Mouse (Mus musculus) neural tube, embryonic 11.5 days (tissue): ENCODE measurements around the gene Tet1. TPM values are rescaled to one million over a fixed set of nuclear protein-coding genes. Genes with fewer than 3 reads are reported as not detected.

Experiments
- ATAC-seq: fragments of 200-750 bp; cut with Nextera tagmentation; 2 replicates; pipeline ENCODE4 v1.8.0; 2017; ENCODE audit warnings: moderate number of reproducible peaks, mild to moderate bottlenecking, moderate TSS enrichment, moderate library complexity; ENCODE audit not compliant: insufficient read depth, low FRiP score, low TSS enrichment
- DNase-seq: peaks from one replicate; pipeline ENCODE4 v3.0.0-alpha.2; 2015; ENCODE audit warnings: low spot score
- H3K27ac ChIP-seq: fragments of 300-500 bp; sonication (generic); 2 replicates; pipeline ENCODE4 v1.5.1; 2014; ENCODE audit warnings: low read depth, mild to moderate bottlenecking, low read length
- H3K27me3 ChIP-seq: fragments of 300-500 bp; sonication (generic); 2 replicates; pipeline ENCODE4 v1.6.1; 2014; ENCODE audit warnings: mild to moderate bottlenecking, low read length, mixed read lengths; ENCODE audit not compliant: control insufficient read depth, insufficient read depth
- H3K36me3 ChIP-seq: fragments of 300-500 bp; sonication (generic); 2 replicates; pipeline ENCODE4 v1.6.1; 2014; ENCODE audit warnings: mild to moderate bottlenecking, low read length, moderate library complexity, mixed read lengths; ENCODE audit not compliant: control insufficient read depth, insufficient read depth
- H3K4me1 ChIP-seq: fragments of 300-500 bp; sonication (generic); 2 replicates; pipeline ENCODE4 v1.6.1; 2014; ENCODE audit warnings: low read length, mixed read lengths; ENCODE audit not compliant: control insufficient read depth, insufficient read depth
- H3K4me2 ChIP-seq: fragments of 300-500 bp; sonication (generic); 2 replicates; pipeline ENCODE4 v1.6.1; 2014; ENCODE audit warnings: low read depth, mild to moderate bottlenecking, moderate library complexity
- H3K4me3 ChIP-seq: fragments of 300-500 bp; sonication (generic); 2 replicates; pipeline ENCODE4 v1.5.1; 2014; ENCODE audit warnings: low read depth, low read length
- H3K9ac ChIP-seq: fragments of 300-500 bp; sonication (generic); 2 replicates; pipeline ENCODE4 v1.6.1; 2014; ENCODE audit warnings: mild to moderate bottlenecking, low read length
- H3K9me3 ChIP-seq: fragments of 300-500 bp; sonication (generic); 2 replicates; pipeline ENCODE4 v1.6.1; 2016; ENCODE audit warnings: low read length; ENCODE audit not compliant: control insufficient read depth
- WGBS: fragments of 180-500 bp; shearing (Covaris S2); extraction: QIAGEN DNeasy Blood & Tissue Kit; methylation state at CpG from one replicate; pipeline ENCODE4 v1.1.7; 2014; 5-methylcytosine and 5-hydroxymethylcytosine counted together
- polyA plus RNA-seq: library from polyadenylated mRNA; unstranded; fragments of >200 nt; fragmentation: Nextera tagmentation; extraction: Ambion mirVana; gene quantifications from 2 replicates; pipeline ENCODE4 v1.2.1, GENCODE M21; 2014

The Tet1 gene
- polyA plus RNA-seq, 1 experiment from 2014 or later = 30.1 TPM

DNA sequence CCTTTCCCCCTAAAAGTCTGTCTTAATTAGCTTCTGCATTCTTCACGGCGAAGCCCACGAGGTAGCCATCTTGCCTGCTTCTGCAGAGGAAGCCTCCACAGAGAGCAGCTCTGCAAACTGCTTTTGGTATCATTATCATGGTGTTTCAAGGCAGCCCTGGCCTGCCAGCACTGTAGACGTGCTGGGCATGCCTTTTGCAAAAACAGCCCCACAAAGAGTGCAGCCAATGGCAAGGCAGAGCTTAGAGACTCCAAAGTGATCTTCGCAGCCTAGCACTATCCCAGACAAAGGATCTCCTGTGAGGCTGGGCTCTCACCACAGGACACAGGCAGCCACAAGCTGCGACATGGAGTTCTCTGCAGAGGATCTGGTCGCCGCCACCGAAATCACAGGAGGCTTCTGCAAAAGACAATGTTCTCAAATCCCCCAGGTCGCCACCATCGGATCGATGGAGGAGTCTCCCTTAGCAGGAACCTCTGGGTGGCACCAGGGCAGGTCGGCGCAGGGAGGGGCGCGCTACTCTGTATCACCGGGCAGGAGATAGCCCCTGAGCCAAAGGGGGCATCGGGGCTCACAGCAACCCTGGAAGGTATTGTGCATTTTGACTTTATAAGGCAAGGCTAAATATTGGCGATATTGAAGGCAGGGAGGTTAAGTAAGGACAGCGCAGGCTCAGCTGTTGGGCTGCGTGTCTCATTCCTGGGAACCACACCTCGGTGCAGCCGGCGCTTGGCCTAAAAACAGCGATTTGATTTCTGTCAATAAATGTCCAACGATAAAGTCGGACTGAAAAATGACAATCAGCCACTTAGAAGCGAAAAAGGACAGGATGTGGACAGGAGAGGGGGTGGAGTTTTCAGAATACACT, 43.4 kb downstream of the Tet1 start:
- peak overlapping the region; percentile 44 for H3K4me3 ChIP-seq
- H3K9ac ChIP-seq = peak overlapping the region; percentile 74
- WGBS = 3% methylated on average over 28 of the region's 28 CpGs
- H3K27ac ChIP-seq = peak overlapping the region; percentile 75
- no peaks in the 10 kb centered on the region for H3K27me3 ChIP-seq
- peak overlapping the region; percentile 63 for H3K4me2 ChIP-seq
- H3K9me3 ChIP-seq = no peaks in the 10 kb centered on the region
- peak; percentile 86 for DNase-seq
- peak; percentile 95 for ATAC-seq
- no peaks in the 10 kb centered on the region for H3K36me3 ChIP-seq
- H3K4me1 ChIP-seq = peaks cover 7% of the 10 kb centered on the region; the same call in 1 of the 2 replicates

DNA sequence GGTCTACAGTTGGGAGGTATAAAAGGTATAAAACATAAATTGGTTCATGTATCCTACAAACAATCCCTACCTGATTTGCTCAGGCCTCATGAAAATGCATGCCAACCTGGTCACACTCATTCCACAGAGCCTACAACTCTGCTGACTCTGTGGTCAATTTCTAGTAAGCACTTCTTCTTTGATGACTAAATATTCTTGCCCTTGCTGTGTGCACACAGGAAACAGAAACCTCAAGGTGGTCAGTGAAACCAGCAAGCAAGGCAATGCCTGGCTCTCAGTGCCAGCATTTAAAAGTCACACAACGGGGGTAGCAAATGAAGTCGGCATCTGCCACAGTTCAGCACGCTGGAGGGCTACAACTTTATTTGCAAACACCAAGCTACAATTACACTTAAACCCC, 45.2 kb downstream of the Tet1 start:
- Histone ChIP-seq H3K4me3 (no peak overlapping the region), H3K9ac (no peak overlapping the region), H3K36me3 (no peaks in the 10 kb centered on the region; the same call in 1 of the 2 replicates), H3K9me3 (no peaks in the 10 kb centered on the region), H3K4me1 (peaks cover 7% of the 10 kb centered on the region; the same call in 1 of the 2 replicates), H3K4me2 (no peak overlapping the region), H3K27ac (no peak overlapping the region), H3K27me3 (no peaks in the 10 kb centered on the region)
- WGBS = 92% methylated on average over 3 of the region's 3 CpGs
- ATAC-seq (no peak), DNase-seq (no peak)

DNA sequence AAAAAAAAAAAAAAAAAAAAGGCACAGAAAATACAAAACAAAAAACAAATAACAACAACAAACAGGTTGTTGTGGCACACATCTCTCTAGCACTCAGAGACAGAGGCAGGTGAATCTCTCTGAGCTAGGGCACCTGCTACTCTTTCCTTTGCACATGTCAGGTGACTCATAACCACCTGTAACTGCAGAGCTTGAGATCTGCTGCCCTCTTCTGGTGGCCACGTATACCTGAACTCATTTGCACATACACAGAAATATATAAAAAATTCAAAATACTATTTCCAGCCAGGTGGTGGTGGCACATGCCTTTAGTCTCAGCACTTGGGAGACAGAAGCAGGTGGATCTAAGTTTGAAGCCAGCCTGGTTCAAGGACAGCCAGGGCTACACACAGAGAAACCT, 46.4 kb downstream of the Tet1 start:
- Histone ChIP-seq H3K9me3 (no peaks in the 10 kb centered on the region), H3K36me3 (no peaks in the 10 kb centered on the region; the same call in 1 of the 2 replicates), H3K4me1 (peaks cover 7% of the 10 kb centered on the region; the same call in 1 of the 2 replicates), H3K27ac (no peak overlapping the region), H3K9ac (no peak overlapping the region), H3K4me3 (no peak overlapping the region), H3K4me2 (no peak overlapping the region), H3K27me3 (no peaks in the 10 kb centered on the region)
- WGBS = 97% methylated on average over 1 of the region's 1 CpGs
- ATAC-seq (no peak), DNase-seq (no peak)

DNA sequence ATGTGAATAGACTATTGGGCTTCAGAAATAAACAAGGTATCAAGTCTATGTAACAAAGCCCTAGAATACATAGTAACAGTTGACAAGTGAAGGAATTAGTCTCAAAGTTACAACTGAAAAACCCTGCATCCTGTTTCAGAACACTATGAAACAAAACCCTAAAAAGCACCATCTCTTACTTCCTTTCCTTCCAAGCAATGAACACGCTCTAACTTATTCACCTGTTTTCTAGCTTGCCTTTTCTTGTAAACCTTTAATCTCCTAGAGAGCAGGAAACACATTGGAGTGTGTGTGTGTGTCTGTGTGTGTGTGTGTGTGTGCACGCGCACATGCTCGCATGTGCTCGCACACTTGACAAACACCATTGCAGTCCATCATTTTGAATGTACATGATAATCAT, 49.8 kb downstream of the Tet1 start:
- H3K4me2 ChIP-seq = no peak overlapping the region
- ATAC-seq = no peak
- no peaks in the 10 kb centered on the region; the same call in 1 of the 2 replicates for H3K36me3 ChIP-seq
- no peak overlapping the region for H3K9ac ChIP-seq
- H3K4me3 ChIP-seq = no peak overlapping the region
- H3K27me3 ChIP-seq = no peaks in the 10 kb centered on the region
- DNase-seq = no peak
- no peak overlapping the region for H3K27ac ChIP-seq
- no peaks in the 10 kb centered on the region for H3K4me1 ChIP-seq
- H3K9me3 ChIP-seq = no peaks in the 10 kb centered on the region
- WGBS = 94% methylated on average over 5 of the region's 5 CpGs

DNA sequence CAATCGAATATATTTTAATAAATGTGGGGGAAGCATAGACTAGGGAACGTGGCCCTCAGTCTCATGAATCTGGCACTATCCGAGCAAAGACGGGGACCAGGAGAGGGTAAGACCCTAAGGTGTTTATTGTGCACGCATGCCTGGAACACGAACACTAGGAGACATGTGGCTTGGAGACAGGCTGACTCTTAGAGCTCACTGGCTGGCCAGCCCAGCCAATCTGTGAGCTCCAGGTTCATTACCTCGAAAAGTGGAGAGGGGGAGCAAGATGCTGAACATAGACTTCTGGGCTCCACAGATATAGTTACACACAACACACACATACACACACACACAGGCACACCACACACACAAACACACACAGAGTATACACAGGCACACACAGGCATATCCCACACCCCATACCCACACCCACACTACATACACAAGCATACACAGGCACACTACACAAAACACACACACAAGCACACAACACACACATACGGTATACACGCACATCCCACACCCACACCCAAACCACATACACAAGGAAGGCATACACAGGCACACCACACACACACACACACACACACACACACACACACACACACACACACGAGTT, 52.0 kb downstream of the Tet1 start:
- Histone ChIP-seq H3K9ac (no peak overlapping the region), H3K27ac (no peak overlapping the region), H3K4me2 (no peak overlapping the region), H3K9me3 (no peaks in the 10 kb centered on the region), H3K4me1 (no peaks in the 10 kb centered on the region), H3K36me3 (no peaks in the 10 kb centered on the region; the same call in 1 of the 2 replicates), H3K4me3 (no peak overlapping the region), H3K27me3 (no peaks in the 10 kb centered on the region)
- 82% methylated on average over 10 of the region's 10 CpGs for WGBS
- no peak for DNase-seq
- ATAC-seq = no peak

DNA sequence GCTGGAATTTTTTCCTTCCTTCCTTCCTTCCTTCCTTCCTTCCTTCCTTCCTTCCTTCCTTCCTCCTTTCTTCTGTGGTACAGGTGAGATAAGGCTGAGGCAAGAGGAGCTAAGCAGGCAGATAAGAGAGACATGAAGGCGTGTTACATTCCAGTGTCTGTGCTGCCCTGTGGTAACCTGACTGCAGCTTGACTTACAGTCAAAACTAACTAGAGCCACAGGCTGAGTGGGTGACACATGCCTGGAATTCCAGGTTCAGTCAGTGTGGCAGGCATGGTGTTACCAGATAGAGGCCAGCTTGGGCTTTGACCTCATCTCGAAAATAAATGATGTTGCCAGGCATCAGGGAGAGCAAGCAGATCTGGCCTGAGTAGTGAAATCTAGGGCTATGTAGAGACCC, 53.8 kb downstream of the Tet1 start:
- Histone ChIP-seq H3K4me2 (no peak overlapping the region), H3K9ac (no peak overlapping the region), H3K4me1 (no peaks in the 10 kb centered on the region), H3K36me3 (no peaks in the 10 kb centered on the region), H3K4me3 (no peak overlapping the region), H3K27ac (no peak overlapping the region), H3K27me3 (no peaks in the 10 kb centered on the region), H3K9me3 (no peaks in the 10 kb centered on the region)
- ATAC-seq = no peak
- 72% methylated on average over 2 of the region's 2 CpGs for WGBS
- no peak for DNase-seq

DNA sequence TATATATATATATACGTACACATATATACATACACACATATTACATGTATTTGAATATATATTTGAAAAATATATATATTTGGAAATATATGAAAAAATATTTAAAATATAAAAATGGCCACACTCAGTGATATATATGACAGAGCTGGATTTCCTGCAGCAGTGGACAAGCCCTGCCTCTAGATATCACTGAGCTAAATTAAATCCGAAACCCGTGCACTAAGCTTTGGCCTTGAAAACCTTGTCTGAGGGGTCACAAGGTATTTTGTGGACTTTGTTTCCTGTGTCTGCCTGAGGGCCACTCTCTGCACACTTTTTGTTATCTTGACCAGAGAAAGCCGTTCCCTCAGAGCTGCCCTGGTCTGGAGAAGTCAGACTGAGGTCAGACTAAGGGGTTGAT, 54.2 kb downstream of the Tet1 start:
- no peak overlapping the region for H3K9ac ChIP-seq
- no peaks in the 10 kb centered on the region for H3K27me3 ChIP-seq
- no peaks in the 10 kb centered on the region for H3K36me3 ChIP-seq
- 86% methylated on average over 4 of the region's 4 CpGs for WGBS
- no peaks in the 10 kb centered on the region for H3K9me3 ChIP-seq
- no peak for DNase-seq
- no peaks in the 10 kb centered on the region for H3K4me1 ChIP-seq
- no peak overlapping the region for H3K4me3 ChIP-seq
- H3K27ac ChIP-seq = no peak overlapping the region
- ATAC-seq = no peak
- no peak overlapping the region for H3K4me2 ChIP-seq

DNA sequence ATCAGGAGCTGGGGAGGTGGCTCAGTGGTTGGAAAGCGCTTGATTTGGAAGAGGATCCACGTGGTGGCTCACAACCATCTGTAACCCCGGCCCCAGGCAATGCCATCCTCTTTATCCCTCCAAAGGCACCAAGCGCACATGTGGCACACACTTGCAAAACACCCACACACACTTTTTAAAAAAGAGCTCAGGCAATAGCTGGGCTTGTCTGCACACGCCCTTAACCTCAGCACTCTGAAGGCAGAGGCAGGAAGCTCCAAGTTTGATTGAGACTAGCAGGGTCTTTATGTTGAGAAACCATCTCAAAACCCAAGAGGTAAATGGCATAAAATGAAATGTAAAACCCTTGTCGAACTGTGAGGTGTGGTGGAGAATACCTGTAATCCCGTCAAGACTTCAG, 57.2 kb downstream of the Tet1 start:
- no peaks in the 10 kb centered on the region for H3K27me3 ChIP-seq
- H3K27ac ChIP-seq = no peak overlapping the region
- ATAC-seq = no peak
- no peaks in the 10 kb centered on the region for H3K4me1 ChIP-seq
- DNase-seq = no peak
- no peaks in the 10 kb centered on the region for H3K9me3 ChIP-seq
- H3K9ac ChIP-seq = no peak overlapping the region
- no peak overlapping the region for H3K4me2 ChIP-seq
- WGBS = 86% methylated on average over 7 of the region's 7 CpGs
- no peaks in the 10 kb centered on the region for H3K36me3 ChIP-seq
- H3K4me3 ChIP-seq = no peak overlapping the region

DNA sequence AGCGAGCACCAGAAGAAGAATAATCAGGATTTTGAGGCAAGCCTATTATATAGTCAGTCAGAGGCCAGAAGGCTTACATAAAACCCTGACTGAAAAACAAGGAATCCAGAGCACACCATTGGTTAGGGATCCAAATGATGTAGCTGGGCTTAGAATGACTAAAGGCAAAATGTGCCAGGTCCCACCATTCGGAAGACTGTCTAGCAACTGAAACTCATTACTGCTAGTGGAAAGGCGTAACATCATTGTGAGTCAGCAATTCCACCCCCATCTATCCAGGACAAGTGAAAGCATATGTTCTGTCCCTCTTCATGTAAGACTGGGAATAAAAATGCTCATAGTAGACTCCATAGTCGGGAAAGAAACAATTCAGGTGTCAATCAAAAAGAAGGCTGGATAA, 57.8 kb downstream of the Tet1 start:
- 80% methylated on average over 4 of the region's 4 CpGs for WGBS
- no peaks in the 10 kb centered on the region for H3K9me3 ChIP-seq
- H3K36me3 ChIP-seq = no peaks in the 10 kb centered on the region
- no peak overlapping the region for H3K27ac ChIP-seq
- ATAC-seq = no peak
- H3K4me2 ChIP-seq = no peak overlapping the region
- no peaks in the 10 kb centered on the region for H3K4me1 ChIP-seq
- H3K27me3 ChIP-seq = no peaks in the 10 kb centered on the region
- no peak overlapping the region for H3K4me3 ChIP-seq
- H3K9ac ChIP-seq = no peak overlapping the region
- no peak for DNase-seq
